Mouse (Mus musculus): ENCODE measurements at regions not wholly inside any gene's neighbourhood (a gene's known extent, or its start where the extent isn't known, plus 50 kb on each side); places are given as distances from the start of the nearest gene placed in this dataset.
"Not testable (repeated sequence)": the region's sequence is repeated elsewhere in the genome, so short reads cannot be mapped to it uniquely, and the experiment has no call there.

- no peak overlapping the region for H3K9ac ChIP-seq
- no peak overlapping the region for H3K27ac ChIP-seq
- H3K9me3 ChIP-seq, result no peaks in the 10 kb centered on the region
- ATAC-seq (replicated peaks), result no peak
- no peaks in the 10 kb centered on the region for H3K27me3 ChIP-seq (replicated peaks)
- H3K4me3 ChIP-seq, result no peak overlapping the region
- WGBS, result 24% methylated on average over 5 of the region's 5 CpGs
- H3K4me2 ChIP-seq, result no peak overlapping the region
- H3K36me3 ChIP-seq (replicated peaks), result no peaks in the 10 kb centered on the region
- H3K4me1 ChIP-seq, result no peaks in the 10 kb centered on the region
Measured at GRCm38 (mm10) chr17:7529304-7529703, 144.0 kb upstream of the Unc93a2 start.

GRCm38 (mm10) chr17:7527681-7528080 lies 142.4 kb upstream of the Unc93a2 start:
- Histone ChIP-seq H3K9ac (no peak overlapping the region), H3K4me2 (no peak overlapping the region), H3K4me1 (no peaks in the 10 kb centered on the region), H3K36me3 (replicated peaks) (no peaks in the 10 kb centered on the region), H3K27me3 (replicated peaks) (no peaks in the 10 kb centered on the region), H3K27ac (no peak overlapping the region), H3K9me3 (no peaks in the 10 kb centered on the region), H3K4me3 (no peak overlapping the region)
- ATAC-seq (replicated peaks), result no peak
- 81% methylated on average over 3 of the region's 3 CpGs for WGBS

GRCm38 (mm10) chr17:7524497-7524896 lies 139.2 kb upstream of the Unc93a2 start:
- not testable (repeated sequence) for H3K4me3 ChIP-seq; H3K4me1 ChIP-seq; H3K9ac ChIP-seq; ATAC-seq (replicated peaks); H3K4me2 ChIP-seq; H3K36me3 ChIP-seq (replicated peaks); H3K27me3 ChIP-seq (replicated peaks); H3K9me3 ChIP-seq; H3K27ac ChIP-seq
- 93% methylated on average over 11 of the region's 11 CpGs for WGBS

GRCm38 (mm10) chr17:7521127-7521526 lies 135.9 kb upstream of the Unc93a2 start:
- ATAC-seq (replicated peaks), result no peak
- no peak overlapping the region for H3K4me2 ChIP-seq
- no peak overlapping the region for H3K4me3 ChIP-seq
- 76% methylated on average over 10 of the region's 10 CpGs for WGBS
- H3K9ac ChIP-seq, result no peak overlapping the region
- no peaks in the 10 kb centered on the region for H3K27me3 ChIP-seq (replicated peaks)
- no peaks in the 10 kb centered on the region for H3K9me3 ChIP-seq
- H3K4me1 ChIP-seq, result no peaks in the 10 kb centered on the region
- H3K27ac ChIP-seq, result no peak overlapping the region
- H3K36me3 ChIP-seq (replicated peaks), result no peaks in the 10 kb centered on the region
